Mouse (Mus musculus) ES-Bruce4 (cell line): Measurements from ENCODE around the gene Rps6ka2.

Experiments
- CTCF ChIP-seq: IDR thresholded peaks from one replicate; pipeline ENCODE4 v1.8.1; 2011; ENCODE audit warnings: low read depth, low read length
- EP300 ChIP-seq: IDR thresholded peaks from 2 replicates; pipeline ENCODE4 v1.6.1; 2011; ENCODE audit warnings: low read depth, low read length; ENCODE audit not compliant: insufficient read depth
- POLR2A ChIP-seq: IDR thresholded peaks from one replicate; pipeline ENCODE4 v1.8.1; 2011; ENCODE audit warnings: low read length; ENCODE audit not compliant: insufficient read depth

DNA sequence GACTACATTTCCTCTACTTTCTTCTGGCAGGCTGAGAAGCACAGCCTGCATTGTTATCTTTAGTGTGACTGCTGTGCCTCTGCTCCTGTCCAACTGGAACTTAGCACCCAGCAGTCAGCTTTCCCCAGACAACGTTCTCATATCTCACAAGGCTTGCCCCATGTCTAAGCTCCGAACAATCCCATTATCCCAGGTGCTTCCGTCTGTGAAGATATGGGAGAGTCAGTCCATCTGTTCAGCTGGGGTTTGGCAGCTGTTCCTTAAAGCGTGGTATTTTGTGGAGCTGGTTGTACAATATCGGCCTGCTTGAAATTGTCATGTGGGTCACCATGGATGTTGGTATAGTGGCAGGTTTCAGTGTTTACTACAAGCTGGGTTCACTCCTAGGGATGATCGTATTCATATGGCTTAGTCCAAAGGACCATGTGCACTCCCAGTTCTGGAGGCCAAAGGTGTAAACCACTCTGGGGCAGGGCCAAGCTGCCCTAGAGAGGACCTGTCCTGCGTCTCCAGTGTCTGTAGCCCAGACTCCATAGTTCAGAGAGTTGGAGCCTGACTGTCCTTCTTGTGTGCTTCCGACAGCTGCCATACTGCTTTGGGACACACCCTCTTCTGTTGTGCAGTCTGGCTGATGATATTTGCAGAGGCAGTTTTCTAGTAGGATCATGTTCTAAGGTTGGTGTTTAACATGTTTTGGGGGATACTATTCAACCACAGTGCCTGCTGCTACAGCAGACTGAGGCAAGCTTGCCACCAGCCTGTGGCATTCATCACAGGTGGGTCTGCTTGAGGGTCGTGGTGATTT, 27.4 kb downstream of the Rps6ka2 start:
- TF ChIP-seq POLR2A: no peak
- no peak for TF ChIP-seq CTCF
- no peak for TF ChIP-seq EP300
